Mouse (Mus musculus): ENCODE data around the gene Vmn2r38. TPM values are rescaled to one million over a fixed set of nuclear protein-coding genes. Genes with fewer than 3 reads are reported as not detected.
"Not testable (repeated sequence)": the region's sequence is repeated elsewhere in the genome, so short reads cannot be mapped to it uniquely, and the experiment has no call there.

Vmn2r38 gene
- not detected in 2 replicates for total RNA-seq (2017)

DNA sequence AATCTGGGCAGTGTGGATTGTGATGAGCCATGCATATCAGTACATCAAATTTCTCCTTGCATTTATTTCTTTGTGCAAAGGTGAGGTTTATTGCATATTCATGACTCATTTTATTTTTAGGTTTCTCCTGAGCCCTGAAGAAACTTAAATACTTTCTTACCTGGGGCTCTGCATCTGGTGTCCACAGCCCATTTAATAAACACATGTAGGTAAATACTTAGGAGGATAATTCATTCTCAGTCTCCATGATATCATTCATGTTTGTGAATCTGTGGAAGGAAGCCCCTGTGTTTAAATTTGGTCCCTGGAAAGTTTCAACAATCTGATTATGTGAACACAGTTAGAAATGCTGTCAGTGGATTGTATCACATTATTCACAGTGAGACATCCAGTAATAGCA is at the start of gene Vmn2r38:
Gene Vmn2r38, minus strand, starts transcription at position 101 of the 400 bp plus-strand sequence.
- not testable (repeated sequence) for ATAC-seq (replicated peaks in 1 of 2; ENCODE audit: insufficient read depth in 1 of 2, low FRiP score in 2 of 2, low TSS enrichment in 1 of 2, low read depth in 1 of 2, poor library complexity in 2 of 2, severe bottlenecking in 2 of 2)

DNA sequence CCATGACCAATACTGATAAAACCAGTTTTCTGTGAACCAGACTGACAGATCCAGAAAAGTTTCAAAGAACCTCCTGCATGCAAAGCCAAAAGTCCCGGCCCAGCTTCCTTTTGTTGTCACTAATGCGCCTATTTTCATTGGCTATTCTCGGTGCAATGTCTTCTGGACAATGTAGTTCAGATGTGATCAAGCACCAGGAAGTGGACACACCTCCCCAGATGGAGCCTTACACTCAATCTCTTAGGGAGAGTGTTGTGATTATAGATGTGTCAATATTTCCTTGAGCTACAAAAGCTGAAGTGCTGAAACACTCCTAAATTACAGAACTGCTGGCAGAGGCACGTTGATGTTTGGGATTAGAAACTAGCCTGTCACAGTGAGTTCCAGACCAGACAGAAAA is 32.3 kb downstream of the Vmn2r38 start:
- ATAC-seq (replicated peaks in 1 of 2; ENCODE audit: insufficient read depth in 1 of 2, low FRiP score in 2 of 2, low TSS enrichment in 1 of 2, low read depth in 1 of 2, poor library complexity in 2 of 2, severe bottlenecking in 2 of 2) = not testable (repeated sequence)

DNA sequence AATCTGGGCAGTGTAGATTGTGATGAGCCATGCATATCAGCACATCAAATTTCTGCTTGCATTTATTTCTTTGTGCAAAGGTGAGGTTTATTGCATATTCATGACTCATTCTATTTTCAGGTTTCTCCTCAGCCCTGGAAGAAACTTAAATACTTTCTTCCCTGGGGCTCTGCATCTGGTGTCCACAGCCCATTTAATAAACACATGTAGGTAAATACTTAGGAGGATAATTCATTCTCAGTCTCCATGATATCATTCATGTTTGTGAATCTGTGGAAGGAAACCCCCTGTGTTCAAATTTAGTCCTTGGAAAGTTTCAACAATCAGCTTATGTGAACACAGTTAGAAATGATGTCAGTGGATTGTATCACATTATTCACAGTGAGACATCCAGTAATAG is 67.0 kb downstream of the Vmn2r38 start, which contains the start of gene Vmn2r39:
Gene Vmn2r39, minus strand, starts transcription at position 101 of the 400 bp plus-strand sequence.
- ATAC-seq (replicated peaks in 1 of 2; ENCODE audit: insufficient read depth in 1 of 2, low FRiP score in 2 of 2, low TSS enrichment in 1 of 2, low read depth in 1 of 2, poor library complexity in 2 of 2, severe bottlenecking in 2 of 2) = not testable (repeated sequence)

Other genes starting within 250 kb of the Vmn2r38 start
- not detected in 2 replicates for gene Vmn2r40, start 166.4 kb downstream of the Vmn2r38 start, total RNA-seq (2017)
- gene Vmn2r39, start 67.1 kb downstream of the Vmn2r38 start, total RNA-seq (2017) = not detected in 2 replicates
- gene Vmn2r37, start 125.8 kb upstream of the Vmn2r38 start, total RNA-seq (2017) = not detected in 2 replicates